Mouse (Mus musculus): ENCODE data around the gene Dpf3.

Dpf3 gene

GRCm38 (mm10) chr12:83340960-83341359, 146.6 kb downstream of the Dpf3 start:
- no peak for DNase-seq (ENCODE audit: low spot score)

GRCm38 (mm10) chr12:83338345-83338744, 149.2 kb downstream of the Dpf3 start:
- DNase-seq (ENCODE audit: low spot score): no peak

- DNase-seq (ENCODE audit: low spot score): no peak
These were observed 149.8 kb downstream of the Dpf3 start for GRCm38 (mm10) chr12:83337776-83338149.

- no peak for DNase-seq (ENCODE audit: low spot score)
These were observed 150.3 kb downstream of the Dpf3 start for GRCm38 (mm10) chr12:83337077-83337775.

- peak; percentile 78 for DNase-seq (ENCODE audit: low spot score)
These were observed 157.5 kb downstream of the Dpf3 start for GRCm38 (mm10) chr12:83330056-83330455.

GRCm38 (mm10) chr12:83328899-83329298, 158.6 kb downstream of the Dpf3 start:
- DNase-seq (ENCODE audit: low spot score): no peak

- no peak for DNase-seq (ENCODE audit: low spot score)
These were observed 159.0 kb downstream of the Dpf3 start for GRCm38 (mm10) chr12:83328491-83328890.

GRCm38 (mm10) chr12:83327451-83327850, 160.1 kb downstream of the Dpf3 start:
- no peak for DNase-seq (ENCODE audit: low spot score)

- DNase-seq (ENCODE audit: low spot score): no peak
These were observed 166.8 kb downstream of the Dpf3 start for GRCm38 (mm10) chr12:83320725-83321124.

GRCm38 (mm10) chr12:83317646-83318443, 169.7 kb downstream of the Dpf3 start:
- DNase-seq (ENCODE audit: low spot score): peak; percentile 81

GRCm38 (mm10) chr12:83314666-83315065, 172.8 kb downstream of the Dpf3 start:
- no peak for DNase-seq (ENCODE audit: low spot score)

GRCm38 (mm10) chr12:83312818-83313217, 174.7 kb downstream of the Dpf3 start:
- DNase-seq (ENCODE audit: low spot score): no peak

- DNase-seq (ENCODE audit: low spot score): no peak
These were observed 176.9 kb downstream of the Dpf3 start for GRCm38 (mm10) chr12:83310567-83310966.

GRCm38 (mm10) chr12:83309031-83309804, 178.3 kb downstream of the Dpf3 start:
- DNase-seq (ENCODE audit: low spot score): no peak

GRCm38 (mm10) chr12:83308627-83309026, 178.9 kb downstream of the Dpf3 start:
- peak; percentile 66 for DNase-seq (ENCODE audit: low spot score)

GRCm38 (mm10) chr12:83303221-83303620, 184.3 kb downstream of the Dpf3 start:
- DNase-seq (ENCODE audit: low spot score): no peak

- DNase-seq (ENCODE audit: low spot score): no peak
These were observed 185.0 kb downstream of the Dpf3 start for GRCm38 (mm10) chr12:83302320-83303153.

GRCm38 (mm10) chr12:83301616-83302319, 185.7 kb downstream of the Dpf3 start:
- no peak for DNase-seq (ENCODE audit: low spot score)

- no peak for DNase-seq (ENCODE audit: low spot score)
These were observed 189.2 kb downstream of the Dpf3 start for GRCm38 (mm10) chr12:83298358-83298757.

GRCm38 (mm10) chr12:83295031-83295430, 192.5 kb downstream of the Dpf3 start:
- no peak for DNase-seq (ENCODE audit: low spot score)

- DNase-seq (ENCODE audit: low spot score): no peak
These were observed 195.6 kb downstream of the Dpf3 start for GRCm38 (mm10) chr12:83291915-83292314.

All from testis, postnatal 14 days (tissue).